Mouse (Mus musculus) MEL (cell line): ENCODE measurements around the gene Morc3.
A peak's percentile ranks its signal among the peaks of the same experiment; 100 is the strongest.

ENCODE experiments used
- BHLHE40 ChIP-seq: IDR thresholded peaks from 2 replicates; pipeline ENCODE4 v1.6.1; 2012; ENCODE audit warnings: low read depth, mild to moderate bottlenecking, inconsistent platforms, low read length, improper control_type of control experiment, borderline replicate concordance
- CTCF ChIP-seq, 3 experiments: IDR thresholded peaks in 2 of 3; conservative IDR thresholded peaks in 1 of 3; 2 replicates each; pipeline ENCODE4 v1.5.1; 2011 to 2012; ENCODE audit warnings: low read length in 3 of 3, low read depth in 2 of 3, mild to moderate bottlenecking in 2 of 3, improper control_type of control experiment in 1 of 3, inconsistent platforms in 1 of 3, mixed read lengths in 1 of 3, moderate library complexity in 1 of 3; ENCODE audit not compliant: control insufficient read depth in 1 of 3, insufficient read depth in 1 of 3, poor library complexity in 1 of 3, severe bottlenecking in 1 of 3
- EP300 ChIP-seq, 2 experiments: IDR thresholded peaks; 2 replicates each; pipeline ENCODE4 v1.6.1; 2011; ENCODE audit warnings: improper control_type of control experiment in 2 of 2, low read length in 2 of 2, low read depth in 1 of 2, mild to moderate bottlenecking in 1 of 2
- JUND ChIP-seq: IDR thresholded peaks from 2 replicates; pipeline ENCODE4 v1.6.1; 2011; ENCODE audit warnings: low read depth, mild to moderate bottlenecking, improper control_type of control experiment, low read length
- KAT2A ChIP-seq: conservative IDR thresholded peaks from 2 replicates; pipeline ENCODE4 v1.6.1; 2012; ENCODE audit warnings: low read depth, low read length, improper control_type of control experiment, inconsistent platforms
- POLR2A ChIP-seq, 2 experiments: IDR thresholded peaks; 2 replicates each; pipeline ENCODE4 v1.6.1; 2011 to 2012; ENCODE audit warnings: low read length in 2 of 2, mild to moderate bottlenecking in 2 of 2, control low read depth in 1 of 2, improper control_type of control experiment in 1 of 2, low read depth in 1 of 2, moderate library complexity in 1 of 2; ENCODE audit not compliant: control insufficient read depth in 1 of 2, insufficient read depth in 1 of 2, poor library complexity in 1 of 2

DNA sequence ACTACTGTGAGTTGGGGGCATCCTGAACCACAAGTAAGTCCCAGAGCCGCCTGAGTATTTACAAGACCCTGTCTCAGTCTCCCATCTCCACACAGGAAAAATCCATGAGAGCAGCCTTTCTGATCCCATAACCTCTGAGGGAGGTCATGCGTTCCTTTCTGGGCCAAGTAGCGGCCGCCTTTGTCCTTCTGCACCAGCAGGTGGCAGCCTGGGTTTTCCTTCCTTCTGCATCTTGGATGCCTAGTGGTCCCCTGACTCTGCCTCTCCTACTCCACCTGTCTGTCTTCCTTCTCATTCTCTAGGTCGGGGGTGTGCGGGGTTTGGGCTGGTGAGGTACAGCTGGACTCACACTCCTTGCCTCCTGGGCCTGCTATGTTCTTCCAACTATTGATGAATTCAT lies 71.1 kb downstream of the Morc3 start:
- no peak for TF ChIP-seq EP300 (IDR thresholded peaks at IDR 0.05; ENCODE audit: low read depth in 1 of 2, low read length in 2 of 2)
- no peak for TF ChIP-seq POLR2A (IDR thresholded peaks at IDR 0.05; ENCODE audit: control insufficient read depth in 1 of 2, insufficient read depth in 1 of 2, low read depth in 1 of 2, low read length in 2 of 2, poor library complexity in 1 of 2)
- TF ChIP-seq BHLHE40, result no peak
- TF ChIP-seq JUND, result no peak
- no peak for TF ChIP-seq KAT2A
- TF ChIP-seq CTCF (IDR thresholded peaks at IDR 0.05 in 2 of 3, conservative IDR thresholded peaks at IDR 0.05 in 1 of 3; ENCODE audit: control insufficient read depth in 1 of 3, insufficient read depth in 1 of 3, low read depth in 2 of 3, low read length in 3 of 3, poor library complexity in 1 of 3, severe bottlenecking in 1 of 3), result peak; percentile 24 to 70 (median 64); a peak in 4 of 6 replicates
